Mouse (Mus musculus): Measurements from ENCODE around the gene Krt10.

DNA sequence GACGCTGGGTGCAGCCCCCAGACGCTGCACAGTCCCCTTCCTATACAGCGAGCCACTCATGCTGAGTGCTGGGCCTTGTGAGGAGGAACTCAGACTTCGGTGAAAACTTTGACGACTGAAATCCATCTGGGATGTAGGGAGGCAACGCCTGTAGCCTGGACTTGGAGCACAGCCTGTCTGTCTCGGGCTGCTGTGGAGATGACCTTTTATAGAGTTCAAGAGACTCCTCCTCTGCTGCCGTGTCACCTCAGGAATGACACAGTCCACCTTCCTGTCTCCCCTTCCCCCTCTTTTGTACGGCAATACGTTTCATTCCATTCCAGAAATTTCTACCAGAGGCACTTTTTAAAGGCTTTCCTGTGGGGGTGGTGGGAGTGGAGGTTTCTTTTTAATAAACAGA lies 48.8 kb upstream of the Krt10 start, which contains the start of gene Krt20:
- TF ChIP-seq POLR2A (IDR thresholded peaks at IDR 0.05; ENCODE audit: control insufficient read depth, low read depth, low read length) (no peak), CTCF (IDR thresholded peaks at IDR 0.05; ENCODE audit: control insufficient read depth, insufficient read depth, insufficient replicate concordance, low read depth, low read length) (no peak)
